Mouse (Mus musculus): ENCODE measurements around the gene Fam204a. TPM values are rescaled to one million over a fixed set of nuclear protein-coding genes. Genes with fewer than 3 reads are reported as not detected.

Fam204a gene
- total RNA-seq (2021) = 10 to 100 TPM; 33.0 to 33.4 TPM
- long read RNA-seq, experiment 1, partial matches to known transcripts = 3 of 35 reads
- long read RNA-seq, experiment 1, other reads (novel, unspliced or antisense) = 27 of 35 reads
- long read RNA-seq, experiment 2, transcript Fam204a-201 (8 exons, 2,035 nt) = major isoform, 9 of 31 reads
- long read RNA-seq, experiment 2, partial matches to known transcripts = 0 of 31 reads
- long read RNA-seq, experiment 2, other reads (novel, unspliced or antisense) = 21 of 31 reads

DNA sequence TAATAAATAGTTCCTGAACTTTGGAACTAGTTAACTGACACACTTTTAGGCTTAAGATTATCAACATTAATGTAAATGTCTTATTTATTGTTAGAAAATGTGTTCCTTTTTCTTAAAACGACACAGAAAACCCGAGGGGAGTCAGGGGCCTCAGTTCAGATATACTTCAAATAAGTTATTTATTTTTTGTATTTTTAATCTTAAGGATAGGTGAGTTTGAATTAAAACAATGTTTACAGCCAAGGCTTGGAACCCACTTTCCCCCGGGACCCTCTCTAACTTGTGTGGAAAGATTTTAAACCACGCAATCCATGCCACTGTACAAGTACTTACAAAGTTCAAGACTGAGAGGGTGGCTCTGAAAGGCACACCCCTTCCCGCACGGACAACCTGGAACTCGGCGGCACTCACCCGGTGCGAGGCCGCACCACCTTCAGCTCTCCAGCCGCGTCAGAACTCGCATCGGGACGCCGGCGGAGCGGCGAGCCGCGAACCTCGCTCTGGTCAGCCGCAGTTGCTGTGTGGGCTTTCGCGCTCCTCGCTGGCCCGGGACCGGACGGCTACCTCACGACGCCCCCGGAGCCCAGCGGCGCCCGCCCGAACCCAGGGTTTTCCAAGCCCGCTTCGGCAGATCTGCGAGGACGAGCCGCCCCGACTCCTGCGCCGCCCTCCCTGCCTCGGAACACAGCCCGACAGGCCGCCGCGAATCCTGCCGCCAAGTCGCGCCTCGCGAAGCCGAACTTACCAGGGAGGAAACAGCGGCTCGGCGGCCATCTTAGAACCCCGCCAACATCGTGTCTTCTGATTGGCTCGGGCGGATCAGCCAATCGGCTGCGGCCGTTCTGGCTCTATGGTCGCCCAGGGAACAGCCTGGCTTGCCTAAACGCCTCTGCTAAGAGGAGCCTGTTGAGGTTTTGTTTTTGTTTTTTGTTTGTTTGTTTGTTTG lies at the start of gene Fam204a:
Gene Fam204a, minus strand, starts transcription at position 803 of the 946 bp plus-strand sequence.
- peak; percentile 95 for DNase-seq (ENCODE audit: low spot score)

DNA sequence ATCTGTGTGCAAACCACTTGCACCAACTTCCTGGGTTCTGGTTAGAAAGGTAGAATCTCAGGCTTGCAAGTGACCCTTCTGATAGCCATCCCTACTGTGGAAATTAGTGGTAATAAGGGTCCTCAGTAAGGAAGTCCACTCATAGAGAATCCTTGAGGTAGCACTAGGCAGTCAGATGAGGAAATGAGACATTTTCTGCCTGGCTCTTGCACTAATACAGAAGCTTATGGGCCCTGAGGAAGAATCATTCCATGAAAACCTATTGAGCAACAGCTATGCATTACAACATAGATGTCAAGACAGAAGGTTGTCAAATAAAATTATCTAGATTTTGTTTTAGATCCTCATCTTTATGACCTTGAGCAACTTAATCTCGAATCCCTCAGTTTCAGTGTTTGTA lies 39.3 kb upstream of the Fam204a start:
- DNase-seq (ENCODE audit: low spot score) = no peak

DNA sequence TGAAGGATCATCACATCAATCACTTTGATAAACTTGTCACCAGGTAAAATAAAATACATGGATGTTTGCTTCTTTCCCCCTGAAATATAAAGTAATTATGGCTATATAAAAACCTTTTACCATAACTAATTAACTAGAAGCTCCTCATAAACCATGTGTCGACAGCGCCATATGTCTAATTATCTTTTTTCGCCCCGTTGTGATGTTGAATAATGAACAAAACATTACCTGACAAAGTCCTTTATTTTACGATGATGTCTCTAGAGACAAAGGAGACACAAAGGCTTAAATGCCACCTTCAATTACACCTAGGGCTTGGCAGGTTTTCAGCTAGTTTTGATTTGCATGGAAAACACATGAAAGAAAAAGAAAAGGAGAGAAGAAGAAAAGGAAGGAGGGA lies 34.2 kb upstream of the Fam204a start:
- no peak for DNase-seq (ENCODE audit: low spot score)

DNA sequence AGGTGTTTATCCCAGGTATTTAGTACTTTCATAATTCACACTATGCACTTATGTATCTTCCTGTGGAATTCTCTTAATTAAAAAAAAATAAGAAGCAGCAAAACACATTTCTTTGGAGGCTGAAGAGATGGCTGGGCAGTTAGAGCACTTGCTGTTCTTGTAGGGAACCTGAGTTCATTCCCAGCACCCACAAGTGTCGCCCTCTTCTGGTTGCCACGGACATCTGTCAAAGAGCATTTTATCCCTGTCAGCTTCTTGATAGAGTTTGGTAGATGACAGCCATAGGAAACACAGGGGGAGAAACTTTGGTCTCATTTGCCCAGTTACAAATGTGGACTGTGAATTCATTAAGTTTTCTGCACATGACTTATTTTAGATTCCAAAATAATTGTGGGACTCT lies 25.5 kb upstream of the Fam204a start:
- DNase-seq (ENCODE audit: low spot score) = no peak

DNA sequence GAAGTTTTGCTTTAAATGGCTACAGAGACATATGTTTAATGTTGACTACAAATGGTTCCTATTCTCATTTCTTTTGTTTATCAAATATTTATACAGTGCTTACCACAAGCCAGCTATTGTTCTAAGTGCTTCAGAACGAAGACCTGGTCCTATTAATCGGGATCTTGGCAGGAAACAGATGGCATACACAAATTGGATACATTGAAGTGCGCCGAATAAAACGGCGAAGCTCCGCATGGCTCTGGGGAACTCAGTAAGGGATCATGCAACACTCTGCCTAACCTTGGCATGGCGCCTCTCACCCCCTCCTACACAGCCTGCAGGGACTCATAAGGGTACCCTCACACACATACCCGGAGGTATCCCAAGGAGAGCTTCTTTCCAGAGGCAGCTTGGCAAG lies 24.7 kb upstream of the Fam204a start:
- no peak for DNase-seq (ENCODE audit: low spot score)

DNA sequence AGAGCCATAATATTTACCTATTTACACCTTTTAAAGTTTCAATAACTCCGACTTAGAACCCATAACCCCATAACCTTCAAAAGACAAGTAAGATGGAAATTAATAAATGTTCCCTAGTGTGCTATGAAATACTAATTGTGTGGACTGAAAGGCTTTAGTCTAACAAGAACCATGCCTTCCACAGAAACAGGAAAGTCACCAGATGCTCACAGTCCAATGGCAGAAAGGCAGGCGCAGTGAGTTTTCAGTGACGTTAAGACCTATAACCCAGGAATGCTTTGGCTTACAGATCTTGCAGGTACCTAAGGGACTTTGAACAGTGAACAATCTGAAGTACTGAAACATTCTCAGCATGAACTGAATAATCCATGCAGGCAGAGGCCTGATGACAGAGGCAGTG lies 18.7 kb upstream of the Fam204a start:
- no peak for DNase-seq (ENCODE audit: low spot score)

DNA sequence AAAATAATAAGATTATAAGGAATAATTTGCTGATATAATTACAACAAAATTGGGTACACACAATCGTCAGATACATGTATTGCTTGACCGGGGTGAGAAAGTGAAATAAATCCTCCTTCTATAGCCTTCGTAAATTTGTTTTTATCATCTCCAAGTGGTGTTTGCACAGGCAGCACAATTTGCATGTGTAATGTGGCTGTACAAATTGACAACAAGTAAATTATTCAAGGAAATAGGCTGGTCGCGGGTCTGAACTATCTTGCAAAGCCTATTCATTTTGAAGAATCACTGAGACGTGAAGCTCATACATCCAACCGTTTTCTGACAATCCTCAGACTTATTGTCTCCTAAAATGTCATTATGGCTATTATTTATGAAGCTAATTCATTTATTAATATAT lies 16.1 kb upstream of the Fam204a start:
- no peak for DNase-seq (ENCODE audit: low spot score)

DNA sequence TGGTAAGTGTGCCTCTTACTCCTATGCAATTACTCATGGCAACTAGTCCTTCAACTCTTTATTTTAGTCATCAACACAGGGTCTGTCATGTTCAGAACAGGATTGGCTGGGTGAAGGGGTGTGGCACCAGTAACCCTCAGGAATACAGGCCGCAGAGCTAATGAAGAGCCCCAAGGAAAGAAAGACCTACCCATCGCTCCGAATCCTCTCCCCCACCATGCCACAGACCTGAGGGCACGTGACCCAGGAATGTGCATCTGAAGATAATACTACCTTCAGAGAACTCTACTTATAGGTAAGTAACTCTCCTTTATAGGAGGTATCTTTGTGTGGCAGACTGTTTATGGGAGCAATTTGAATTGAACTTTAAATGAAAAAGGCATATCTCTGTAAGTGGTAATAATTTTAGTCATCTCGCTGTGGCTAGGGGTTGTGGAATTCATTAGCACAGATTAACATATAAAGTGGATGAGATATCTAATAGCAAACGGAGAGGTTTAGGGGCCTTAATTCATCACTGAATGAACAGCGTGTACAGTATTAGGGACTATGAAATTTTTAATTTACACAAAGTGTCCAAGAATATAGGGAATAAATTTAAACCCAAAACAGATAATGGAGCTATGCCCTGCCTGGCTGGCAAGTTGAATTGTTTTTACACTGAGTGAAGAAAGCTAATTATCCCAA lies 15.6 kb upstream of the Fam204a start:
- no peak for DNase-seq (ENCODE audit: low spot score)

DNA sequence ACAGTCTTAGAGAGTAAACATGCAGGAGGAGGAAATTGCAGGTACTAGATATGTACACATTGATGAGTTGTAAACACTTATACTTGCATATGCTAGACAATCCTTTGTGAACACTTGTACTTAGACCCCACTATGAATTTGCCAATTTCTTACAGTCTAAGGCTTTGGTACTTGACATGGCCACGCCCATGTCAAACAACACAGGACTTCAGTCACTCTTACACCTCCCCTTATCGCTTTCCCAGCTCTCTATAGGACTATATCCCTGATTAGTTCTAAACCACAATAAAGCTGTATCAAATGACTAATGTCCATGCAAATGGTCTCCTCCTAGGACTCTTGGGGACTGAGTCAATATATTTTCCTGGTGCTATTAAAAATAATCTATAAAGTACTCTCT lies 5.0 kb upstream of the Fam204a start:
- no peak for DNase-seq (ENCODE audit: low spot score)

DNA sequence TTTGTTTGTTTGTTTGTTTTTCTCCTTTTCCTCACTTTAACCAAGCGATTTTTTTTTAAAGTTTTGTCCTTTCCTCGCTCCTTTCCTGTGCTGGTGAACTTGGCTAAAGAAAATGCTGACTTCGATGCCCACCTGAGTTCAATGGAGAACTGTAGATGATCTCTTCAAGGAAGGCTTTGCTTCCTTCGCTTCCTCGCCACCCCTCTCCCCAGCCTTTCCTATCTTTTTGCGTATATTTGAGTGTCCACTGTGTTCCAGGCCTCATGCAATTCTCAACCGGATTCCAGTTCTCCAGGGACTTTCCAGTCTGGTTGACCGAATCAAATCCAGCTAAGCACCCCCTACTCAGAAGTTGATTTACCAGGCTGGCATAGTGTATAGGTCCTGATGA lies 339 bp upstream of the Fam204a start:
- DNase-seq (ENCODE audit: low spot score) = no peak

DNA sequence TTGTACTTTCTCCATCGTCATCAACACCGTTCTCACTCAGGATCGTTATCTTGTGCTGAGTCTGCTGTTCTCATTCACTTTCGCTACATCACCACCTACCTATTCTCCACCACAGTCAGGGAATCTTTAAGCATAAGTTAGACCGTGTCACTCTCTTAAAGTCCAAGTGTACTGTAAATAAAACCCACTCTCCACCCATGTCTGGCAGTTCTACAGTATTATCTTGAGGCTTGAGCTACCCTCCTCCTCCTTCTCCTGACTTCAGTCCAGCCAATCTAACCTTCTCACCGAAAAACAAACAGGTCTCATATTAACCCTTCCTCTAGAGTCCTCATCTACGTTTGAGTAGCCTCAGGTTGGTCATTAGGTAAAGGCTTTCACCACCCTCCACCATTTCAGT lies 7.1 kb downstream of the Fam204a start:
- no peak for DNase-seq (ENCODE audit: low spot score)

DNA sequence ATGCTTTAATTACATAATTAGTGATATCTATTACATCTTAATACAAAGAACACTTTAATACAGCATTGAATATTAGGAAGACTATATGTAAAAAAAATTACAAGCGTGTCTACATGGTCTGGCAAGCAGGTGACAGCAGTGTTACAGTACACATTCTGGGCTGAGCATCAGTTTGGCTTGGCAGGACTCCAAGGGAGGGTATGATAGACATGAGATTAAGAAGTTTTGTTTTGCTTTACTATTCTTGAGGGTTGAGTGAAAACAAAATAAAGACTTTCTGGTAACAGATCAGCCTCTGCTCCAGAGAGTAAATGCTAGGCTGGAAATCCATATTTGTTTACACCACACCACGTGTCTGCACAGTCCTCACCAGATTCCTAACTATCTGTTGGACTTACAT lies 8.5 kb downstream of the Fam204a start:
- DNase-seq (ENCODE audit: low spot score) = no peak

DNA sequence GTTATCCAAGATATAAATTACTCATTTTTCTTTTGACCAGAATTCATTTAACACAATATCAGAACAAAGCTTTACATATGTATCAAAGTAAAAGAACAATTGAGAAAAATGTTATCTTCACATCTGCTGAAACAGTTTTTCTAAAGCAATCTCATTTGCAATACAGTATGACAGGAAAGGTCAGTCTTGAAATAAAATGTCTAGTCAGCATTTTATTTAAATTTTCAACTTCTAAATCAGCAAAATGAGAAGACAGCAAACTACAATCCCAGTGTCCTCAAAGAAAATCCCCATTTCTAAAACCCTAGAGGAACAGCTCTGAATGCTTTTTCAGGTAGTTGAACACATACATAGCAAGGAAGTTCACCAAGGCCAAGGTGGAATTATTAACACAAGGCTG lies 18.3 kb downstream of the Fam204a start:
- DNase-seq (ENCODE audit: low spot score) = no peak

DNA sequence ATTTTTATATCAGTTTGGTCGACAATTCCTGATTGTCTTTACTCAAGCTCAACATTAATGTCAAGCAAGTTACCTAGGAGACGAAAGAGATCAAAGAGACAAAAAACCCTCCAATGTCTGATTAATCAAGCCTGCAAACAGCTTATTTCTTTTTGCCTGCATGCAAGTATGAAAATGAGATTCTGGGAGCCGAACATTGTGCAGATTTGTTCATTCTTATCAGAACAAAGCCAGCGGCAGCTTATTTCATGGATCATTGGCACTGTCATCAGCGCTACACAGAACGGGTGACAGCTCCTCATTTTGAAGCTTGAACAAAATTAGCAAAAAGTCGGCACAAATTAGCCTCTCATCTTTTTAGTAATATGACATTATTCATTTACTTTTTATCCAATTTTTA lies 22.3 kb downstream of the Fam204a start:
- no peak for DNase-seq (ENCODE audit: low spot score)

DNA sequence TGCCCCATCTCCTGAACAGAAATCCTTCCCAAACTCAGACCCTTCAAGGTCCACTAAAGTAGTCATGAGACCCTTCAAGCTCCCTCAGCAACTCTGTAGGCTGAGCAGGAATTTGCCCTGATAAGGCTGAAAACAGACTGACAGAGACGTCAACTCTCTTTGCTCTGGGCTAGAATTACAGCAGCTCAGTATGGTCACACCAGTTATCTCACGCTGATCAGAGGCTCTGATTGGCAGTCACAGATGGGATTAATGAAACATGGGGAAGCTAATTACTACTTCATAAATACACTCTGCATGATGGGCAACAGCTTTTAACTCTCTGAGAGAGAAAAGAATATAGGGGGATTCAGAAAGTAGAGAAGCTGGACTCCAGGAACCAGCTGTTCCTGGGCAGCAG lies 26.2 kb downstream of the Fam204a start:
- DNase-seq (ENCODE audit: low spot score) = no peak

DNA sequence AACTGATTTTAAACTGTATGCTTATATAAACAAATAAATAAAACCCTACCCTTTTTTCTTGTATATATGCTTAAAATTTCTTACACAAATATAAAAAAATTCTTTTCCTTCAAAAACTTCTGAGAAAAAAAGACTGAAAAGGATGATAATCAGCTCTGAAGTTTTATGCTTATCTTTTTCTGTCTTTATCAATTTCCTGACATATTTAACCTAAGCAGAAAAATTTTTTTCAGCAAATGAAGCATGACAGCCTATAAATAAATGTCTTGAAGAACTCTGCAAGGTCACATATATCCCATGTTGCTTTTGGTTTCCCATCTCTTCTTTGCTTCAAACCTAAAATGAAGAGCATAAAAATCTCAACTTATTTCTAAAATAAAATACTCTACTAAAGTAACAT lies 27.3 kb downstream of the Fam204a start:
- DNase-seq (ENCODE audit: low spot score) = no peak

DNA sequence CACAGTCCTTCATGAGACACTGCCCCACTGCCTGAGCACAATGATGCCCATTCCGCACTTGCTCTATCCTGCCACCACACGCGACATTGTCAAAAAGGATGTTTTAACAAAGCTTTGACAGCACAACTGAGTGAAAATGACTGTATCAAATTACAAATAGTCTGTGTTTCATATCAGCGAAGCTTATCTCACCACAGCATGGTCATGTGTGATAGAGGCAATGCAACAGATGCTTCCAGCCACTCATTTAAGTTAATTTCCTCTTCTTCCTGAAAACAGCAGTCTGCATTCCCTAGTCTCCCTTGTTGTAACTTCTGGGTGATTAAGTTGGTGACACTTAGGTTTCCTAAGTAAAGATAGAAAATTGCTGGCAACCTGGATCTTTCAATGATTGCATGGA lies 33.7 kb downstream of the Fam204a start:
- no peak for DNase-seq (ENCODE audit: low spot score)

DNA sequence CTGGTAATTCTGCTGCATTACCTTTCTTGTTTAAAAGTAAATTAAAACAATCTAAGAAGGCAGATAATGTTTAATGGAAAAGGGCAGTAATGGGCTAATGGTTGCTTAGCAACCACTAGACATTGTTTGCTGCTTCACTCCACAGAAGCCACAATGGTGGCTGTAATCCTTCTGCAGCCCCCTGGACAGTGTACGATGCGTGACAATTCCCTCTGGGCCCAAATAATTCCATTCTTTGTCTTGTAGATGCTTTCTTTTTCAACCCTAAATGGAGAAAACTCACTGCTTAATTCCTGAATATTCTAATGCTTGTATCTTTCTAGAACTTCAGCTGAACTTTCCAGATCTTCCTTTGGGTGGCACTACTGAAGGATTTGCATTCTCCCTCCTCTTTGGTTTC lies 37.3 kb downstream of the Fam204a start:
- no peak for DNase-seq (ENCODE audit: low spot score)

DNA sequence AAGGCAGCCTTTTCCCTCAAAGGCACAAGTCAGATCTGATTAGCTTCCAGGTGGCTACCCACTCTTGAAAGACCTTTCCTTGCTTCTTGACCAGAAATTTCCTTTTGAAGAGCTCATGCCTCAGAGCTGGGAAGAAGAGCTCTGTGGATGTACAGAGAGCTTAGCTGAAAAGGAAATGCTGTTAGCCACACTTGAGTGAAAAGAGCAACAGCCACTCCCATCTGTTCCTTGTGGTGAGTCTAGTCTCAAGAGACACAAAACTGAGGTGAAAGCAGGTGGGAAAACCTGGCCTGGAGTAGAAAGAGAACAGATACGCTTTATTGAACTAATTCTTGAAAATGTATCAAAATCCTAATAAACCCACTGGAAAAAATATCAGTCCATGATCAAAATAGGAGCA lies 43.6 kb downstream of the Fam204a start:
- DNase-seq (ENCODE audit: low spot score) = no peak

DNA sequence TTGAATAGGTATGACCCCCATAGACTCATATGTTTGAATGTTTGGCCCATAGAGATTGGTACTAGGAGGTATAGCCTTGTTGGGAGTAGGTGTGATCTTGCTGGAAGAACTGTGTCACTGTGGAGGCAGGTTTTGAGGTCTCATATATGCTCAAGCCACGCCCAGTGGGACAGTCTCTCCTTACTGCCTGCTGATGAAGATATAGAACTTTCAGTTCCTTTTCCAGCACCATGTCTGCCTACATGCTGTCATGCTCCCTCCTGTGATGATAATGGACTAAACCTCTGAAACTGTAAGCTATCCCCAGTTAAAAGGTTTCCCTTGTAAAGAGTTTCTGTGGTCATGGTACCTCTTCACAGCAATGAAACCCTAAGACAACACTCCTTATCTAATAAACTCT lies 44.3 kb downstream of the Fam204a start:
- no peak for DNase-seq (ENCODE audit: low spot score)

DNA sequence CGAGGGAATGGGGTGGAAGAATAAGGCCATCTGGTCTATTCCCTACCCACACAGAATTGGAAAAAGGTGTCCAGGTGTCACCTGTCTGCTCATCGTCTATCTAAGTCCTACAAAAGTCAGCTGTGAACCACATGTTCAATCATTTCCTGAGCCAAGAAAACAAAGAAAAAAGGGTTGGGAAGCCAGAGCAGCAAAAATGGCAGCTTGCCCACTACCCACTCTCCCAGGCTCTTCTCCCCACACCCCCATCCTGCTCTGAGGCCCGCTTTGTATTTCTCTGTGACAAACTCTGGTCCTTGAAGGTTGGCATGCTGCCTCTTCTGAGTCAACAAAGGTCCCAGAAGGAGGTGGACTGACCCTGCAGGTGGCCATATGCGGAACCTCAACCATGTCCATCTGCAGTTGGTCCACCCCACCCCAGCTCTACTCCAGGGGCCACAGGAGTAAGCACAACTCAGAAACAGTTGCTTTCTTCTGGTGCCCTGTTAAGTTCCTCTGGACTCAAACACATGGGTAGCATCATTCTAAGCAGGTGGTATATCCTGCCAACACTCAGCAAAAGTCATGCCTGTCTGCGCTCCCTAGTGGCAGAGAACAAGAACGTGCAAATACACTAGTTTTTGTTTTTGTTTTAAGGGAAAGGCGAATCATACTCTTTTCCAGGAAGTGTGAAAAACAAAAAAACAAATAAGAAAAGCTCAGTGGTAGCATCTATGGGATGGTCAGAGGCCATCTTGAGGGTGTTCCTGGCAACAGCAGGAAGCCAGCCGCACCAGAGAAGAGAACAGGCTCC lies 47.5 kb downstream of the Fam204a start:
- DNase-seq (ENCODE audit: low spot score) = no peak

DNA sequence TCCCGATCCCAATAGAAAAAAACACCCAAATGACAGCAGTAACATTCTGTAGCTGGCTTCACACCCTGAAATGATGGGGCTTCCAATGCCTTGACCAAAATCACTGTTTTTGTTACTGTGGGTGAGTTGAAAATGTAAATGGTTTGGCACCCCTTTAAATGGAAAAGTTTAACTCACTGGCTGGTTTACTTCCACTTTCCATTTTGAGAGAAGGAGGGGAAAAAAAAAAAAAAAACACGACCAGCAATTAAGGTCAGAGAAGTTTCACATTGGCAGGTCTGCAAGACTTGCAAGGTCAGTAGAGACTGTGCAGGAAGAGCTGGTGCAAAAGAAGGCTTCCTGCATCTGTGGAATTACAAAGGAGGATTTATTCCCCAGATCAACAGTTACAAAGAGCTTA lies 61.1 kb downstream of the Fam204a start:
- no peak for DNase-seq (ENCODE audit: low spot score)

All from gastrocnemius, adult 18-20 months (tissue).